Mouse (Mus musculus) lung, adult 2 months (tissue): ENCODE results near the gene Defb18.

Experiments used
- CTCF ChIP-seq: fragments of 200-500 bp; IDR thresholded peaks from 2 replicates; pipeline ENCODE4 v1.5.1; 2011; ENCODE audit warnings: mild to moderate bottlenecking, low read length, control low read depth; ENCODE audit not compliant: insufficient read depth
- POLR2A ChIP-seq: fragments of 200-500 bp; IDR thresholded peaks from 2 replicates; pipeline ENCODE4 v1.6.1; 2011; ENCODE audit warnings: low read depth, mild to moderate bottlenecking, control low read depth, low read length, borderline replicate concordance; ENCODE audit errors: extremely low read depth

DNA sequence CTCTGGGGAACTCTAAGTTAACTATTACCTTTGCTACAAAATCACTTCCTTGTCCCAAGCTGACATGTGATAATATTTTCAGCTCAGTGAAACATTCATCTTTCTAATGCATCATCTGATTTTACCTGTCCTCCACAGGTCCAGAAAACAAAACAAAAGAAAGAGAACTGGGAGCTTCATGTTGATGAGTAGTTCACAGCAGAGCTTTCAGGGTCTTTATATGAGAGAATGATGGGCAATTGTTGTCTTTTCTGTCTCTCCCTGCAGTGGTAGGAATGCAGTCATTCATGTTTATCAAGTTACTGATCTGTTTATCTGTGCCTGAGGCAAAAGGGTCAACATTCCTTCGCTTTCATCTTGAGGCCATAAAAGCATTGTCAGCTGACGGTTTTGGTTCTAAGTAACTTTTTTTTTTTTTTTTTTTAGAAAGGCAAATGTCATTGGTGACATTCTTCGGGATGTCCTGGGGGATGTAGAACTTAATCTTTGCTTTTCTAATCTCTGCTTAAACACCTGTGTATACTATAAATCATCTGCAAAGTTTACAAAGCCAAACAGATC, 13.8 kb downstream of the Defb18 start:
- no peak for TF ChIP-seq CTCF
- no peak for TF ChIP-seq POLR2A
